Mouse (Mus musculus) thymus, adult 2 months (tissue): ENCODE measurements around the gene Gnpat.

Source experiments
- CTCF ChIP-seq: fragments of 200-500 bp; IDR thresholded peaks from 2 replicates; pipeline ENCODE4 v1.5.1; 2012; ENCODE audit warnings: mild to moderate bottlenecking, control low read depth, low read length, moderate library complexity, borderline replicate concordance; ENCODE audit not compliant: control insufficient read depth, poor library complexity, insufficient read depth; ENCODE audit errors: extremely low read depth
- POLR2A ChIP-seq: fragments of 200-500 bp; IDR thresholded peaks from 2 replicates; pipeline ENCODE4 v1.6.1; 2012; ENCODE audit warnings: mild to moderate bottlenecking, low read length, control low read depth, moderate library complexity; ENCODE audit not compliant: control insufficient read depth, poor library complexity, insufficient read depth; ENCODE audit errors: extremely low read depth

- no peak for TF ChIP-seq CTCF
- TF ChIP-seq POLR2A: no peak
Measured at GRCm38 (mm10) chr8:124896010-124896631, 33.3 kb downstream of the Gnpat start.
